11 mouse cellular contexts compared by ENCODE assay signal in genomic region chr16:35140620-35140975, GRCm38 (mm10). TPM values are rescaled to one million over a fixed set of nuclear protein-coding genes. Genes with fewer than 3 reads are reported as not detected.
A peak's percentile ranks its signal among the peaks of the same experiment; 100 is the strongest.
DNase-seq lines count a peak whose midpoint lies in the region; ATAC-seq and TF ChIP-seq lines count a peak whose summit lies in the region.
"Had no signal": no experiment of that assay in that cellular context is flagged by ENCODE, and none has a peak within 500 bp of the region (broad histone marks: within the 10 kb centered on the region; RNA-seq: fewer than 3 reads in every experiment).

No protein-coding gene starts in this region.

- H3K4me1 ChIP-seq in heart, postnatal 0 days (ENCODE audit: control insufficient read depth, insufficient read depth): no peaks in the 10 kb centered on the region; the same call in 1 of the 2 replicates
- peaks cover 13% of the 10 kb centered on the region for H3K4me1 ChIP-seq in embryonic facial prominence, embryonic 12.5 days
- 0 out of 2 replicates have a peak, but pooled peaks cover 2% of the 10 kb centered on the region for H3K4me1 ChIP-seq in hindbrain, embryonic 11.5 days (replicated peaks; ENCODE audit: control insufficient read depth, insufficient read depth, low read length)
- H3K4me1 ChIP-seq in midbrain, postnatal 0 days (ENCODE audit: insufficient read depth, low read length): peaks cover 8% of the 10 kb centered on the region; the same call in 1 of the 2 replicates

- H3K27me3 ChIP-seq in heart, postnatal 0 days (ENCODE audit: control insufficient read depth, insufficient read depth, low read length): no peaks in the 10 kb centered on the region
- H3K27me3 ChIP-seq in embryonic facial prominence, embryonic 12.5 days: no peaks in the 10 kb centered on the region
- H3K27me3 ChIP-seq in hindbrain, embryonic 11.5 days (ENCODE audit: control insufficient read depth, insufficient read depth, low read length): no peaks in the 10 kb centered on the region
- no peaks in the 10 kb centered on the region for H3K27me3 ChIP-seq in midbrain, postnatal 0 days (ENCODE audit: insufficient read depth, low read length)
- H3K27me3 ChIP-seq: liver, embryonic 13.5 days had no signal

- no peak for DNase-seq in heart, postnatal 0 days (ENCODE audit: low spot score)
- DNase-seq in heart, adult 11 months: no peak
- peak; percentile 21 for DNase-seq in hindbrain, embryonic 11.5 days (ENCODE audit: low spot score)
- no peak for DNase-seq in midbrain, postnatal 0 days (ENCODE audit: low spot score)
- DNase-seq in urinary bladder, adult 2 months (ENCODE audit: low spot score): no peak
- no peak for DNase-seq in spleen, postnatal 4 days (ENCODE audit: low spot score in 2 of 2)
- DNase-seq in left cerebral cortex, adult 18-20 months (ENCODE audit: low spot score in 2 of 2): no peak
- DNase-seq: kidney, adult 2 months; liver, embryonic 13.5 days had no signal

- no peaks in the 10 kb centered on the region for H3K36me3 ChIP-seq in heart, postnatal 0 days (replicated peaks; ENCODE audit: control insufficient read depth, insufficient read depth, low read length)
- H3K36me3 ChIP-seq in embryonic facial prominence, embryonic 12.5 days: no peaks in the 10 kb centered on the region
- H3K36me3 ChIP-seq in hindbrain, embryonic 11.5 days (ENCODE audit: control insufficient read depth, insufficient read depth, low read length): no peaks in the 10 kb centered on the region
- no peaks in the 10 kb centered on the region for H3K36me3 ChIP-seq in midbrain, postnatal 0 days (ENCODE audit: insufficient read depth, low read length)
- H3K36me3 ChIP-seq: liver, embryonic 13.5 days had no signal

- no peaks in the 10 kb centered on the region for H3K9me3 ChIP-seq in heart, postnatal 0 days (replicated peaks; ENCODE audit: control insufficient read depth, low read length)
- H3K9me3 ChIP-seq in embryonic facial prominence, embryonic 12.5 days: no peaks in the 10 kb centered on the region
- H3K9me3 ChIP-seq in hindbrain, embryonic 11.5 days (ENCODE audit: control insufficient read depth, low read length): no peaks in the 10 kb centered on the region
- H3K9me3 ChIP-seq in midbrain, postnatal 0 days (ENCODE audit: low read length): no peaks in the 10 kb centered on the region
- H3K9me3 ChIP-seq: liver, embryonic 13.5 days had no signal

- no peak for TF ChIP-seq CTCF in heart, postnatal 0 days (IDR thresholded peaks at IDR 0.05; ENCODE audit: low read depth)
- no peak for TF ChIP-seq CTCF in midbrain, postnatal 0 days (IDR thresholded peaks at IDR 0.05)

- no peak overlapping the region for H3K9ac ChIP-seq in heart, postnatal 0 days (replicated peaks; ENCODE audit: low read depth, low read length)
- H3K9ac ChIP-seq in embryonic facial prominence, embryonic 12.5 days: no peak overlapping the region
- no peak overlapping the region for H3K9ac ChIP-seq in hindbrain, embryonic 11.5 days (ENCODE audit: low read depth, low read length)
- no peak overlapping the region for H3K9ac ChIP-seq in midbrain, postnatal 0 days (replicated peaks; ENCODE audit: low read length, poor library complexity, severe bottlenecking)
- H3K9ac ChIP-seq: liver, embryonic 13.5 days had no signal

- WGBS in heart, postnatal 0 days: 42% methylated on average over 9 of the region's 9 CpGs
- WGBS in embryonic facial prominence, embryonic 12.5 days: 37% methylated on average over 9 of the region's 9 CpGs
- 49% methylated on average over 9 of the region's 9 CpGs for WGBS in hindbrain, embryonic 11.5 days
- WGBS in midbrain, postnatal 0 days: 11% methylated on average over 9 of the region's 9 CpGs

- H3K27ac ChIP-seq in heart, postnatal 0 days (ENCODE audit: low read depth): no peak overlapping the region
- no peak overlapping the region for H3K27ac ChIP-seq in embryonic facial prominence, embryonic 12.5 days
- H3K27ac ChIP-seq in hindbrain, embryonic 11.5 days (ENCODE audit: low read depth, low read length): no peak overlapping the region
- H3K27ac ChIP-seq in midbrain, postnatal 0 days (ENCODE audit: low read depth, low read length): 0 out of 2 replicates have a peak overlapping the region, but pooled peaks have one; percentile 2
- H3K27ac ChIP-seq: liver, embryonic 13.5 days had no signal

- no peak overlapping the region for H3K4me3 ChIP-seq in heart, postnatal 0 days (ENCODE audit: low read depth, low read length)
- no peak overlapping the region for H3K4me3 ChIP-seq in embryonic facial prominence, embryonic 12.5 days
- H3K4me3 ChIP-seq in hindbrain, embryonic 11.5 days (ENCODE audit: low read depth, low read length): no peak overlapping the region
- H3K4me3 ChIP-seq in midbrain, postnatal 0 days (ENCODE audit: low read depth, low read length): no peak overlapping the region
- H3K4me3 ChIP-seq: liver, embryonic 13.5 days had no signal

- no peak for ATAC-seq in heart, postnatal 0 days (ENCODE audit: insufficient read depth, low read depth)
- ATAC-seq in embryonic facial prominence, embryonic 12.5 days (ENCODE audit: insufficient number of reproducible peaks, insufficient read depth, low FRiP score, low TSS enrichment): 0 out of 2 replicates have a peak, but pooled peaks have one; percentile 67
- ATAC-seq in hindbrain, embryonic 11.5 days (ENCODE audit: low FRiP score): no peak
- ATAC-seq in midbrain, postnatal 0 days (ENCODE audit: low FRiP score): peak; percentile 56; the same call in 1 of the 2 replicates

- H3K4me2 ChIP-seq in heart, postnatal 0 days (ENCODE audit: low read depth, low read length): peak overlapping the region; percentile 13; the same call in 1 of the 2 replicates
- H3K4me2 ChIP-seq in embryonic facial prominence, embryonic 12.5 days (replicated peaks): no peak overlapping the region
- H3K4me2 ChIP-seq in hindbrain, embryonic 11.5 days (replicated peaks; ENCODE audit: low read depth, low read length): 0 out of 2 replicates have a peak overlapping the region, but pooled peaks have one; percentile 11
- peak overlapping the region; percentile 20; the same call in 1 of the 2 replicates for H3K4me2 ChIP-seq in midbrain, postnatal 0 days (ENCODE audit: low read depth, low read length, poor library complexity, severe bottlenecking)
- H3K4me2 ChIP-seq: liver, embryonic 13.5 days had no signal

- no peak for TF ChIP-seq EP300 in heart, postnatal 0 days (IDR thresholded peaks at IDR 0.05; ENCODE audit: low read depth)

RNA-seq across cellular contexts. Expression of gene Adcy5, which starts 14.1 kb away (rescaled TPM):
- 81.4 and 84.7 TPM in 2 replicates for total RNA-seq in heart, postnatal 0 days (2014; rRNA removed; ENCODE audit: low replicate concordance)
- polyA plus RNA-seq in heart, postnatal 0 days (2015; fragmentation: Nextera tagmentation; extraction: Ambion mirVana): 9.6 and 11.3 TPM in 2 replicates
- 2.1 and 2.6 TPM in 2 replicates for polyA plus RNA-seq in embryonic facial prominence, embryonic 12.5 days (2016; fragmentation: Nextera tagmentation; extraction: Ambion mirVana)
- 2.7 and 2.9 TPM in 2 replicates for polyA plus RNA-seq in hindbrain, embryonic 11.5 days (2014; fragmentation: Nextera tagmentation; extraction: Ambion mirVana)
- total RNA-seq in midbrain, postnatal 0 days (2014; rRNA removed): 73.9 and 77.3 TPM in 2 replicates
- 6.9 and 7.5 TPM in 2 replicates for polyA plus RNA-seq in midbrain, postnatal 0 days (2015; fragmentation: Nextera tagmentation; extraction: Ambion mirVana)
- 57.9 and 78.1 TPM in 2 replicates for polyA plus RNA-seq in urinary bladder, adult 2 months (2012; rRNA removed)
- 100 to 1,000 TPM; 122 to 142 TPM for total RNA-seq in left cerebral cortex, adult 18-20 months (2021)
- total RNA-seq: common myeloid progenitor, adult 5-6 weeks had no signal

Comparison
In these comparisons a context has a peak if more than half of its experiments do, and no peak if none do; other contexts are left out.
1. ATAC-seq: peak in embryonic facial prominence, embryonic 12.5 days (single experiment) and midbrain, postnatal 0 days (single experiment); none in heart, postnatal 0 days (single experiment) and hindbrain, embryonic 11.5 days (single experiment).